Mouse (Mus musculus): ENCODE measurements around the gene Gm47289.

Gm47289 gene

GRCm38 (mm10) chr9:119158861-119159260 lies at the start of gene Gm47289:
Gm47289 (plus strand) TSS chr9:119159161.
- DNase-seq (ENCODE audit: low spot score): no peak

- DNase-seq (ENCODE audit: low spot score): no peak
These were observed 49.1 kb upstream of the Gm47289 start for GRCm38 (mm10) chr9:119109685-119110353.

DNA sequence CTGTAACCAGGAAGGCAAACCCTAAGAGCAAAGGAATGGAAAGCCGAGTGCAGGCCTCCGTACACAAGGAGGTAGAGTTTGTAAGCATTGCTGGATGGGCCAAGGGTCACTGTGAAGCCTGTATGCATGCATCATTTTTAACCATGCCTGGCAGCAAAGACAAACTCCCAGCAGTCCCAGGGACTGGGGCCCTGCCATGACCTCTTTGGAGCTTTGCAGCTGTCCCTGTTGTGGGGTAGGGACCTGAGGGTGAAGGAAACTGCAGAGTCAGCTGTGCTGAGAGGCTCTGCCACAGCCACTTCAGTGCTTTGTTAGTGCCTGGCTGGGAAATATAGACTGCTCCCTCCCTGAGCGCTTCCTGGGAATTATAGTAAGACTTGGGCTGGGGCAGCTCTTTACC lies 48.3 kb upstream of the Gm47289 start:
- no peak for DNase-seq (ENCODE audit: low spot score)

- DNase-seq (ENCODE audit: low spot score): no peak
These were observed 44.0 kb upstream of the Gm47289 start for GRCm38 (mm10) chr9:119114911-119115310.

GRCm38 (mm10) chr9:119119409-119120167 lies 39.4 kb upstream of the Gm47289 start:
- no peak for DNase-seq (ENCODE audit: low spot score)

DNA sequence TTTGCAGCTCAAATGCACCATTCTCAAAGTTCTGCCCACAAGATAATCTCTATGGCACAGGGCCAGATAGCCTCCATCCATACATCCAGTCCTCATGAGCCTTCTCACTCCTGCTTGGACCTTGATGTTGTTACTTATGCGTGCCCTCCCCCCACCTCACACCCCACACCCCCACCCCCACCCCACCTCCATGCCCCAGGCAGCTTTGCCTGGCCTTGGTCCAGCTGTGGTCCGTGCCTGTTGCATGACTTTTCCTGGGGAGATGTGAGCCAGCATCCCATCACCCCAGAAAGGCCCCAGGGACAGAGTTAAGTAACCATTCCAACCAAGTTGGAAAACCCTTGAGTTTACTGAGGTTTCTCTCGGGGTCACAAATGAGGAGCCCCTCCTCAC lies 38.8 kb upstream of the Gm47289 start:
- DNase-seq (ENCODE audit: low spot score): no peak

GRCm38 (mm10) chr9:119122596-119123369 lies 36.2 kb upstream of the Gm47289 start:
- no peak for DNase-seq (ENCODE audit: low spot score)

- no peak for DNase-seq (ENCODE audit: low spot score)
These were observed 30.4 kb upstream of the Gm47289 start for GRCm38 (mm10) chr9:119128436-119129181.

DNA sequence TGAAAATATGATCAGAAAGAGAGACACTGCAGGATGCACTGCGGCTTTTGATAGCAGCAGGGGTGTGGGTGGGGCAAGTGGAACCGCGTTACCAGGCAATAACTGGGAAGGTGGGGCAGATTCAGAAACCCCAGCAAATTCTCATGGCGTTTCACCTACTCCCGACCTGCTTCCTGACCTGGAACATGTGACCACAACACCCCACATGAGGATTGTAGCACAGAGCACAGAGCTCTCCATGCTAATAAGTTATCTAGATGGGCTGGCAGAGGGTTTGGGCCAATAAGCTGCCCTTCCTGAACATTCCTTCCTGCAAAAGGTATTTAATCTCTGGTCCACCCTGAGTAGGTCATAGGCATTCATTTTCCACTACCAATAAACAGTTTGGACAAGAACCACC lies 28.3 kb upstream of the Gm47289 start:
- DNase-seq (ENCODE audit: low spot score): no peak

DNA sequence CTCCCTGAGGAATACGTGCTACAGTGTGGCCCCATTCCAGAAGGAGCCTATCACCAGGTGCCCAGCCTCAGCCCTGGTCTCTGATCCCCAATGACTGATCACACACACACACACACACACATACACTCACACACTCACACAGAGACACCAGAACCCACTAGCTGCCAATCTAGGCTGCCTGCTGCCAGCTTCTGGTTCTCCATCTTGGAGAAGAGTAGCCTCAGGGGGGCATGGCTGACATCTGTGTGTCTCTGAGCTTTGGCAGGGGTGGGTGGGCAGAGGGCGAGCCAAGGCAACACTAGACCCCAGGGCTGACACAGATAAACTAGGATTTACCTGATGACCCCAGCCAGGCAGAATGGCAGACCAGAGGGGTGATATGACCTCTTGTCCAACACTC lies 20.1 kb upstream of the Gm47289 start:
- DNase-seq (ENCODE audit: low spot score): no peak

DNA sequence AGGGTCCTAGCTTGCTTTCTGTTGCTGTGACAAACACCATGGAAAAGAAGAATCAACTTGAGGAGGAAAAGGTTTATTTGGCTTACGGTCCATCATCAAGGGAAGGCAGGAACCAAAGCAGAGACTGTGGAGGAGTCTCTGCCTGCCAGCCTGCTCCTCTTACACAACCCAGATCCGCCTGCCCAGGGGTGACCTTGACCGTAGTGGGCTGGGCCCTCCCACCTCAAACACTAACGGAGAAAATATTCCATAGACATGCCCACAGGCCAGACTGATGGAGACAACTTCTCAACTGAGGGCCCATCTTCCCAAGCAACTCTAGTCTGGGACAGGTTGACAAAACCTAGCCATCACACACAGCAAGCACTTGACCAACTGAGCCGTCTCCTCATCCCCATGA lies 16.9 kb upstream of the Gm47289 start:
- no peak for DNase-seq (ENCODE audit: low spot score)

- no peak for DNase-seq (ENCODE audit: low spot score)
These were observed 15.6 kb upstream of the Gm47289 start for GRCm38 (mm10) chr9:119143372-119143771.

GRCm38 (mm10) chr9:119144696-119145095 lies 14.3 kb upstream of the Gm47289 start:
- no peak for DNase-seq (ENCODE audit: low spot score)

- DNase-seq (ENCODE audit: low spot score): no peak
These were observed 13.8 kb upstream of the Gm47289 start for GRCm38 (mm10) chr9:119145137-119145536.

- no peak for DNase-seq (ENCODE audit: low spot score)
These were observed 13.3 kb upstream of the Gm47289 start for GRCm38 (mm10) chr9:119145638-119146037.

DNA sequence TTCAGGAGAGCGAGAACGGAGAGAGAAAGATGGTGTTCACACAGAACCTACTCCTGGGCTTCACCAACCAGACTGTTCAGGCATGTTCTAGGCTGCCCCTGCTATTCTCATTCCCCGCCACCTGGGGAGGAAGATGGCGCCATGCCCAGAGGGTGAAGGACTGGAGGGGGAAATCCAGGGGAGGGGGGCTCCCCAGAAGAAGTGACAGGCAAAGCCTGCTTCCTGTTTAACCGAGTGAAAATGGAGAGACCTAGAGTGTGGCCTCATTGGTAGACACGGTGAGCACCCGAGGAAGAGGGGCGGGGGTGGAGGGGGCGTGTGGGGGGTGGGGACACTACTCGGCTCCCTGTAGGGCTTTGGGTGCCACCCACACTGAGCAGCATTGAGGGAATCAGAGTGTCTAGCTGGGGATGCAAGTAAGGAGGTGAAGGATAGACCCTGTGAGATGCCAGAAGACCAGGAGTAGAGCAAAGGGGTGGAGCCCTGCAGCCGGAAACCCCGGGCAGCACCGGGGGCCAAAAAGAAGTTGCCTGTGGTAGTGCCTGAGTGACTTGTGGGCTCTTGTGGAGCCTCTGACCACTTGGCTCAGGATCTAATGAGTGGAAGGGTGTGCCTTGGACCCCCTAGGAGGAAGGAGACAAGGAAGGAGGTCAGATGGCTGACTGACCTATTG lies 12.7 kb upstream of the Gm47289 start:
- no peak for DNase-seq (ENCODE audit: low spot score)

DNA sequence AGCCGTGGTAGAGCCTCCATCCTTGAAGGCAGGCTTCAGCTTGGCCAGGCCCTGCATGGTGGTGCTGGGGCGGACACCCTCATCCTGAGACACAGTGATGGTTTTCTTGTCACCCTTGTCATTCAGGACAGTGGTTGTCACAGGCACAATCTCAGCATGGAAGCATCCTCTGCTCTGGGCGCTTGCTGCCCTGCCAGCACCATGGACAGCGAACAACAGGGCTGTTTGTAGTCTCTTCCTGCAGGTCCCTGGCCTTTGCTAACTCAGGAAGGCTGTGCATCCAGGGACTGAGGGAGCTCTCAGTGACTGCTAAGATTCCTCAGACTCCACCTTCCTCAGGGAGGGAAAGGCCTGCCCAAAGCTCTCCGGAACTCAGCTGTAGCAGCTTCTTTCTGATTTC lies 9.4 kb upstream of the Gm47289 start:
- DNase-seq (ENCODE audit: low spot score): no peak

- DNase-seq (ENCODE audit: low spot score): no peak
These were observed 7.2 kb upstream of the Gm47289 start for GRCm38 (mm10) chr9:119151751-119152150.

DNA sequence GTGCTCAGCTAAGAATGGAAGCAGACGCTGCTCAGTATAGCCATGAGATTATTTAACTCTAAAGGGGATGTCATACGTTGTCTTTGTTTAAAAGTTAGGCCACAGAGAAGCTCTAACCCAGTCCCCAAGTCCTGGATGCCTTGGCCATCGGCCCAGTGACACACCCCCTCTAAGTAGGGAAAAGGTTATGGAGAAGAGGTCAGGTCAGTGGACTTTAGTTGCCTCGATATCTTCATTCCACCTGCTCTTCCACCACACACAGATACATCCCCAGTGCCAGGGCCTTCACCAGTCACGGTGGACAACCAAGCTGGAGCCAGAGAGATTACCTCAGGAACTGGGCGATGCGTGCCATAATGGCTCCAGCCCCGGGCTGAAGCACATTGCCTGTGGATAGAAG lies 3.5 kb upstream of the Gm47289 start:
- DNase-seq (ENCODE audit: low spot score): no peak

DNA sequence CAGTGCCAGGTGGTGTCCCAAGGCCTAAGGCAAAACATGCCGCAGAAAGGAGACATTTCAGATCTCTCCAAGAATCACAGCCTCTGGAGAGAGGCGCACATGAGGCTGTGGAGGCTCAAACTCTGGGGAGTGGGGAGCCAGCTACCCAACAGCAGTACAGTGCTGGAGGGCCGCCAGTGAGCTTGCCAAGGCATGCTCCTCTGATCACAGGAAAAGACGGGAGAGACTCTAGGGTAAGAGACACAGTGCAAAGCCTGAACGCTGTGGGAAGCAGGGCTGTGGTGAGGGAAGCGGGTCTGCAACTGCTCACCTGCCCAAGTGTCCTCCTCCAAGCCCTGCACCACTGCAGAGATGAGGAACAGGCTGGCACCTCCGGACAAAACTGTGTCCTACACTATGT lies 3.1 kb upstream of the Gm47289 start:
- no peak for DNase-seq (ENCODE audit: low spot score)
